Mouse (Mus musculus): Measurements from ENCODE around the gene Rassf3. TPM values are rescaled to one million over a fixed set of nuclear protein-coding genes. Genes with fewer than 3 reads are reported as not detected.

Gene Rassf3
- polyA plus RNA-seq, 1 experiment, result 2.0 TPM

DNA sequence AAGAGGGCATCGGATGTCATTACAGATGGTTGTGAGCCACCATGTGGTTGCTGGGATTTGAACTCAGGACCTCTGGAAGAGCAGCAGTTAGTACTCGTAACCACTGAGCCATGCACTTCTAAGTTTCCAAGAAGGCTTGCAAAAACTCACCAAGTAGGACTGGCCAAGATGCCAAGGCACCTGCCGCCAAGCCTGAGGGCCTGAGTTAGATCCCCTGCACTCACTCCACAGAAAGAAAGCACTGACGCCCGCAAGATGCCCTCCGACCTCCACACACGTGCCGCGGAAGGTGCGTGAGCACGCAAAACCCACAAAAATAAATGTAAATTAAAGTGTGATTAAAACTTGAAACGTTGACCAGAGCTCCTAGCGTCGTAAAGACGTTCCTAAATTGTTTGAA, 111.8 kb downstream of the Rassf3 start:
- no peaks in the 10 kb centered on the region for H3K36me3 ChIP-seq (ENCODE audit: control insufficient read depth, insufficient read depth, low read length)
- no peak overlapping the region for H3K27ac ChIP-seq (ENCODE audit: control insufficient read depth, insufficient read depth, low read depth, low read length)
- TF ChIP-seq CTCF (IDR thresholded peaks at IDR 0.05; ENCODE audit: control insufficient read depth, insufficient read depth, insufficient replicate concordance, low read depth, low read length) (no peak), POLR2A (IDR thresholded peaks at IDR 0.05; ENCODE audit: control insufficient read depth, low read depth, low read length) (no peak)
- no peaks in the 10 kb centered on the region for H3K27me3 ChIP-seq (ENCODE audit: control insufficient read depth, insufficient read depth, low read length)
- peaks cover 4% of the 10 kb centered on the region for H3K4me1 ChIP-seq (ENCODE audit: control insufficient read depth, insufficient read depth, low read length)
- H3K4me3 ChIP-seq (ENCODE audit: control insufficient read depth, low read depth, low read length), result peak overlapping the region; percentile 91

DNA sequence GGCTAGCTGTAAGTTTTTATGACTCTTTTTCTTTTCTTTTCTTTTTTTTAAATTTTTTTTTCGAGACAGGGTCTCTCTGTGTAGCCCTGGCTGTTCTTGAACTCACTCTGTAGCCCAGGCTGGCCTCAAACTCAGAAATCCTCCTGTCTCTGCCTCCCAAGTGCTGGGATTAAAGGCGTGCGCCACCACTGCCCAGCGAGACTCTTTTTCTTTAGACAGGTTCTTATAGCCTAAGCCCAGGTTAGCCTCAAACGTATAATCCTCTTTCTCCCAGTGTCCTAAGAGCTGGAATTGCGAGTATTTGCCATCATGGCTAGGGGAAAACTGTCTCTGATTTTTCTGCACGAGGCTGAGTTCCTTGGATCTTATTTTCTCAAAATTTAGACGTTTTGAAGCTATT, 112.9 kb downstream of the Rassf3 start:
- Histone ChIP-seq H3K4me1 (ENCODE audit: control insufficient read depth, insufficient read depth, low read length) (peaks cover 4% of the 10 kb centered on the region), H3K27ac (ENCODE audit: control insufficient read depth, insufficient read depth, low read depth, low read length) (no peak overlapping the region), H3K36me3 (ENCODE audit: control insufficient read depth, insufficient read depth, low read length) (no peaks in the 10 kb centered on the region), H3K4me3 (ENCODE audit: control insufficient read depth, low read depth, low read length) (no peak overlapping the region), H3K27me3 (ENCODE audit: control insufficient read depth, insufficient read depth, low read length) (no peaks in the 10 kb centered on the region)
- no peak for TF ChIP-seq CTCF (IDR thresholded peaks at IDR 0.05; ENCODE audit: control insufficient read depth, insufficient read depth, insufficient replicate concordance, low read depth, low read length)
- TF ChIP-seq POLR2A (IDR thresholded peaks at IDR 0.05; ENCODE audit: control insufficient read depth, low read depth, low read length), result no peak

DNA sequence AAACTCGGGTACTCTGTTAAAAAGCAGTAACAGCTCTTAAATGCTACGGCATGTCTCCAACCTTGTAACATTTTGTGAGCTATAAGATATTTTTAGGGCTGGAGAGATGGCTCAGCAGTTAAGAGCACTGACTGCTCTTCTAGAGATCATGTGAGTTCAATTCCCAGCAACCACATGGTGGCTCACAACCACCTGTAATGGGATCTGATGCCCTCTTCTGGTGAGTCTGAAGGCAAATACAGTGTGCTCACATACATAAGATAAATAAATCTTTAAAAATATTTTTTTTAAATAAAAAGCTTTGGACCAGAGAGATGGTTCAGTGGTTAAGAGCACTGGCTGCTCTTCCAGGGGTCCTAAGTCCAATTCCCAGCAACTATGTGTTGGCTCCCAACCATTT, 115.8 kb downstream of the Rassf3 start:
- H3K4me3 ChIP-seq (ENCODE audit: control insufficient read depth, low read depth, low read length), result no peak overlapping the region
- H3K27me3 ChIP-seq (ENCODE audit: control insufficient read depth, insufficient read depth, low read length), result no peaks in the 10 kb centered on the region
- H3K4me1 ChIP-seq (ENCODE audit: control insufficient read depth, insufficient read depth, low read length), result peaks cover 4% of the 10 kb centered on the region
- TF ChIP-seq CTCF (IDR thresholded peaks at IDR 0.05; ENCODE audit: control insufficient read depth, insufficient read depth, insufficient replicate concordance, low read depth, low read length) (no peak), POLR2A (IDR thresholded peaks at IDR 0.05; ENCODE audit: control insufficient read depth, low read depth, low read length) (no peak)
- H3K27ac ChIP-seq (ENCODE audit: control insufficient read depth, insufficient read depth, low read depth, low read length), result no peak overlapping the region
- H3K36me3 ChIP-seq (ENCODE audit: control insufficient read depth, insufficient read depth, low read length), result no peaks in the 10 kb centered on the region

Other genes starting within 250 kb of the Rassf3 start
- gene Tbc1d30, start 125.1 kb downstream of the Rassf3 start, polyA plus RNA-seq (2012; rRNA removed), result 1.1 and 1.3 TPM in 2 replicates
- gene Gns, start 111.3 kb downstream of the Rassf3 start, polyA plus RNA-seq (2012; rRNA removed), result 14.5 and 14.7 TPM in 2 replicates
- gene Tbk1, start 110.4 kb upstream of the Rassf3 start, polyA plus RNA-seq (2012; rRNA removed), result 6.0 and 7.0 TPM in 2 replicates
- gene Xpot, start 150.0 kb upstream of the Rassf3 start, polyA plus RNA-seq (2012; rRNA removed), result 42.4 and 43.9 TPM in 2 replicates
- gene D930020B18Rik, start 165.2 kb upstream of the Rassf3 start, polyA plus RNA-seq (2012; rRNA removed), result 2.3 and 2.8 TPM in 2 replicates